Mouse (Mus musculus) layer of hippocampus, adult 9-11 months (tissue): ENCODE results near the gene Zfp97.
"Not testable (repeated sequence)": the region's sequence is repeated elsewhere in the genome, so short reads cannot be mapped to it uniquely, and the experiment has no call there.

Experiments used
- DNase-seq: peaks from one replicate; pipeline ENCODE4 v3.0.0; 2022

Zfp97 gene

GRCm38 (mm10) chr17:17120830-17121502 is at the start of gene Zfp97:
TSS of gene Zfp97 (plus strand) at chr17:17121415.
- not testable (repeated sequence) for DNase-seq

- DNase-seq, result not testable (repeated sequence)
These were observed 57.7 kb downstream of the Zfp97 start for GRCm38 (mm10) chr17:17178757-17179413.

GRCm38 (mm10) chr17:17194761-17195160 is 73.5 kb downstream of the Zfp97 start:
- not testable (repeated sequence) for DNase-seq

GRCm38 (mm10) chr17:17195178-17195577 is 74.0 kb downstream of the Zfp97 start:
- DNase-seq, result no peak

GRCm38 (mm10) chr17:17196111-17196510 is 74.9 kb downstream of the Zfp97 start:
- DNase-seq, result not testable (repeated sequence)
